Mouse (Mus musculus) gastrocnemius, adult 18-20 months (tissue): ENCODE measurements around the gene Vmn1r86. TPM values are rescaled to one million over a fixed set of nuclear protein-coding genes. Genes with fewer than 3 reads are reported as not detected.
"Not testable (repeated sequence)": the region's sequence is repeated elsewhere in the genome, so short reads cannot be mapped to it uniquely, and the experiment has no call there.

Source experiments
- DNase-seq: peaks from one replicate; pipeline ENCODE4 v3.0.0; 2021; ENCODE audit warnings: low spot score
- long read RNA-seq, 2 experiments: library from polyadenylated mRNA; stranded (forward); transcript quantifications; one replicate each; pipeline ENCODE4 v2.0.0; 2021
- total RNA-seq, 2 experiments: library from RNA; stranded (reverse); gene quantifications; 2 replicates each; pipeline ENCODE4 v1.2.3; 2021

Gene Vmn1r86
- not detected for total RNA-seq
- long read RNA-seq, experiment 1 = 0 reads
- long read RNA-seq, experiment 2 = 0 reads

DNA sequence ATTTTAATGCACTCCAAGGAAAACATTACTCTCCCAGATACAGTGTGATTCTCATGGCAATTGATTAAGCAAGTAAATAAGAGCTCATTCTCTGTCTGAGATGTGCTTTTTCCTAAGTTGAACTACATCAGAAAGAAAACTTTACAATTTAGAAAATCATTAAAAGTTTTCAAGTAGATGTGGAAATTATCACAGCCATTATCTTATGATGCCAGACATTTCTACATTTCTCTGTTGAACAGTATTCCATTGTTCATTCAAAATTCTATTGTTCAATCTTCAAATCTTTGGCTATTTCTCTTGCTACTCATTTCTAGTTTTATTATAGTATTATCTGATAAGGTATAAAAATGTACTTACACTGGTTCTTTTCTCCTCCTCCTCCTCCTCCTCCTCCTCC is at the start of gene Vmn1r86:
Gene Vmn1r86 (minus strand): TSS at position 101 of the 400 bp plus-strand sequence.
- DNase-seq = no peak

DNA sequence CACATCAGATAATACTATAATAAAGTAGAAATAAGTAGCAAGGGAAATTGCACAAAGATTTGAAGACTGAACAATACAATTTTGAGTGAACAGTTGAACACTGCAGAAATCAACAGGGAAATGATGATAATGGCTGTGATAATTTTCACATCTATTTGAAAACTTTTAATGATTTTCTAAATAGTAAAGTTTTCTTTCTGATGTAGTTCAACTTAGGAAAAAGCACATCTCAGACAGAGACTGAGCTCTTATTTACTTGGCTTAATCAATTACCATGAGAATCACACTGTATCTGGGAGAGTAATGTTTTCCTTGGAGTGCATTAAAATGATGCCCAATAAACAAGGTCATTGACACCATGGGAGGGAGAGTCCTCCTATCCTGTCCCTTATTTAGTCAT is 39.6 kb upstream of the Vmn1r86 start, which contains the start of gene Vmn1r88:
Gene Vmn1r88 (plus strand): TSS at position 301 of the 400 bp plus-strand sequence.
- DNase-seq = no peak

DNA sequence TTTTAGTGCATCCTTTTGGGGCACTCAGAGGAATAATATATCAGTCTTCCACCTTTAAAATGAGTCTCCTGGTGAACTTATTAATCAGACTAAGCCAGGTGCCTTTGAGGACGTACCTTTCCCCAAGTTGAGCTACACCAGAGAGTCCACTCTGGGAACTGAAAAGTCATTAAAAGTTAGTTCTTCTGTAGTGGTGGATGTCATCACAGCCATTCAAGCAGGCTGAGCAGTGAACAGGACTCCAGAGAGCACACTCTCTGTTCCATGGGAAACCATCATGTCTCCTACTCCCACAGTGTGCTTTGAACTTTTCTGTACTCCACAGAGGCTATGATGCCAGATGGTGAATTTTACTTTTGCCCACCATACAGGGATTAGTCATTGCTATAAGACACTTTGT is 20.3 kb upstream of the Vmn1r86 start, which contains the start of gene Vmn1r87:
Gene Vmn1r87 (minus strand): TSS at position 101 of the 400 bp plus-strand sequence.
- DNase-seq = no peak

DNA sequence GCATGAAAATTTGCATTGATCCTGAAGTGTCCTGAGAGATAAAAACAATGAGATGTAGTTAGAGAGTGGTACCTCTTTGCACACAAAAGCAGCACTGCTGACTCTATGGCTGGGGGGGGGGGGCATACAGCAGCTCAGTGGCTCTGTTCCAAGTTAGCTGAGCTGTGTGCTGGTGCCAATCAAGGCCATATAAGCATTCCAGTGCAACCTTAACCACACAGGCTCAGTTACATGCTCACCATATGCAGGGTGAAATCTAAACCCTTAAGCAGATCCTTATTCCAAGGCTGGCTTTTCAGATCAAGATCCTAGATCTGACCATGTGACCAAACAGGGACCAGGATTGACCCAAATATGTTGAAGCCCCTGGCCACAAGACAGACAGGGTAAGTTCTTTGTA is 17.6 kb upstream of the Vmn1r86 start:
- DNase-seq = no peak

DNA sequence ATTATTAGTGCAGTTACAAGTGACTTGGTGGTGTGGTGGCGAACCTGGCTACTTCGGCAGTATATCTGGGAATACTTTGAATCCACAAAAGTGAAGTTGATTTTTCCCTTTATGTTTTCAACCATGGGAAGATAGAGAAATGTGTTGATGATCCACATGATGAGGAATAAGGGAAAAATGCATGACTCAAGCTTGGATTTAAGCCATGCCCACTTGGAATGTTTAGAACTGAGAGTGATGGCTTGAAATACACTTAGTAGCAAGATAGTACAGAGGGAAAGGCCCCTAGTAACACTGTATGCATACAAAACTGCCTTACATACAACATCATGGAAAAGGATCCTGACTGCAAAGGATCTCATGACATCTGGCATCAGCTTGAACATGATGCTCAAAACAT is 12.1 kb upstream of the Vmn1r86 start:
- DNase-seq = no peak

DNA sequence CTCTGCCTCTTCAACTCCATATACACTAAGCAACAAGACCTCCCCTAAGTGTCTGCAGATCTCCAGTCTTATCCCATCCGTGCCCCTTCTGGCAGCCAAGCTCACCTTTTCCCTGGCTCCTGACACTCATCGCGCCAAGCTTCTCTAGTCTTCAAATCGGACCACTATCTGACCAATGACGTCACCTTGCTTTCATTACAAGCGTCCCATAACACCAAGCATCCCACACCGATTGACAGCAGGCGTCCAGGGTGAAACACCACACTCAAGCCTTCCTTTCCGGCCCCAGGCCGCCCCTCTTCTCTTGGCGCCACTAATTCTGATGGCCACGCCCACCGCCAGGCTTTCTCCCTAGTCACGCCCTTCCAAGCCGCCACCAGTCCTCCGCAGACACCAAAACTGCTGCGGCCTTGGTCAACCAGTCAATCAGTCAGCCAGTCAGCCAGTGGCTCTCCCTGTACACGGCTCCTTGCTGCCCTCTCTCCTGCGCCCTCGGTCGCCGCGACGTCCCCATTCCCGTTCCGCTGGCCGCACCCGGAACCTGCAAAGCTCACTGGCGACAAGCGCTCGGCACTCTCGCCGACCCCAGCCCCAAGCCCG is 3.9 kb upstream of the Vmn1r86 start:
- not testable (repeated sequence) for DNase-seq

DNA sequence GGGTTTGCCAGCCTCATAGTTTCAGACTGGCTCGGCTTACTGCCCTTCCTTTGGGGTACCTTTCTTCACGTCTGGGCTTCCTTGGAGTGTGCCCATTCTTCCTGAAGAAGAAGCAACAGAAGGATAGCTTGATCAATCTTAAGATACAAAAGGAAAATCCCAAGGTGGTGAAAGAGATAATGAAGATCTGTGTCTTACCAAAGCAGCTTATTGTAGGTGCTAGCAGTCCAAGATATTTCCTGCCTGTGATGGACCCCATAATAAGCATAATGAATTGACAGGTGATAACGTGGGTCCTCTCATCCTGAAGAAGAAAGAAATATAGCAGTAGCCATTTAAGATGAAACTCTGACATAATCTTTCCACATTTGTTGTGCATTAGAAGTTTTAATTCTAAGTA is 24.6 kb downstream of the Vmn1r86 start, which contains the start of gene Vmn1r85:
Gene Vmn1r85 (minus strand): TSS at position 101 of the 400 bp plus-strand sequence.
- DNase-seq = no peak

DNA sequence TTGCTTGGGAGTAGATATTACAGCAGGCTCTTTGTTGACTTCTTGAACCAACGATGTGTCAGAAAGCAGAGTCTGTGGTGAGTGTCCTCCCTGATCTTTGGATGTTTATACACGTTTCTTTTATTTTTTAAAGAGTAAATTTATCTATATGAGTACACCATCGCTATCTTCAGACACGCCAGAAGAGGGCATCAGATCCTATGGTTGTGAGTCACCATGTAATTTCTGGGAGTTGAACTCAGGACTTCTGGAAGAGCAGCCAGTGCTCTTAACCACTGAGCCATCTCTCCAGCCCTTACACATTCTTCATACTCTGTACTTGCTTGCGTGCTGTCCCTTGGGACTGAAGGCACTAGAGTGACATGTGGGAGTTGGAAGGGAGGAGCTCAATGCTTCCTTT is 47.4 kb downstream of the Vmn1r86 start:
- no peak for DNase-seq

DNA sequence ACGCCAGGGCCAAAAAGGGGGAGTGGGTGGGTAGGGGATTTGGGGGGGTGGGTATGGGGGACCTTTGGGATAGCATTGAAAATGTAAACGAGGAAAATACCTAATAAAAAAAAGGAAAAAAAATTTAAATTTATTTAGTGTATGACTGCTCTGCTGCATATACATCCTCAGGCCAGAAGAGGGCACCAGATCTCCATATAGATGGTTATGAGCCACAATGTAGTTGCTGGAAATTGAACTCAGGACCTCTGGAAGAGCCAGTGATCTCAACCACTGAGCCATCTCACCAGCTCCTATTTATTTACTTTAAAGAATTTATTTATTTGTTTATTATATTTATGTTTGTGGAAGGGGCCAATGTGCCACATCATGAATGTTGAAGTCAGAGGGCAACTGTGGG is 56.3 kb downstream of the Vmn1r86 start:
- not testable (repeated sequence) for DNase-seq

DNA sequence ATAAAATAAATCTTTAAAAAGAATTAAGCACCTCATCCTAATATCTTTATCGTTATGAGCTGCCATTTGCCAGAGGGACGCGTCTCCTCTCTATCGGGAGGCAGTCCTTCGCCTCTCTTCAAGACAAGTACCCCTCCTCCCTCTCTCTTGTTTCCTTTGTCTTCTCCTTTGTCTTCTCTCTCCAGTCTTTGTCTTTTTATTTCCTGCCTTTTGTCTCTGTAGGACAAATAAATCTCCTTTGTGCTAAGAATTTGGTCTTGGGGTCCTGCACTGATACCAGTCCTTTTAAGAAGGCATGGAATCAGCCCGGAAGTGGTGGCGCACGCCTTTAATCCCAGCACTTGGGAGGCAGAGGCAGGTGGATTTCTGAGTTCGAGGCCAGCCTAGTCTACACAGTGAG is 60.2 kb downstream of the Vmn1r86 start:
- DNase-seq = no peak

DNA sequence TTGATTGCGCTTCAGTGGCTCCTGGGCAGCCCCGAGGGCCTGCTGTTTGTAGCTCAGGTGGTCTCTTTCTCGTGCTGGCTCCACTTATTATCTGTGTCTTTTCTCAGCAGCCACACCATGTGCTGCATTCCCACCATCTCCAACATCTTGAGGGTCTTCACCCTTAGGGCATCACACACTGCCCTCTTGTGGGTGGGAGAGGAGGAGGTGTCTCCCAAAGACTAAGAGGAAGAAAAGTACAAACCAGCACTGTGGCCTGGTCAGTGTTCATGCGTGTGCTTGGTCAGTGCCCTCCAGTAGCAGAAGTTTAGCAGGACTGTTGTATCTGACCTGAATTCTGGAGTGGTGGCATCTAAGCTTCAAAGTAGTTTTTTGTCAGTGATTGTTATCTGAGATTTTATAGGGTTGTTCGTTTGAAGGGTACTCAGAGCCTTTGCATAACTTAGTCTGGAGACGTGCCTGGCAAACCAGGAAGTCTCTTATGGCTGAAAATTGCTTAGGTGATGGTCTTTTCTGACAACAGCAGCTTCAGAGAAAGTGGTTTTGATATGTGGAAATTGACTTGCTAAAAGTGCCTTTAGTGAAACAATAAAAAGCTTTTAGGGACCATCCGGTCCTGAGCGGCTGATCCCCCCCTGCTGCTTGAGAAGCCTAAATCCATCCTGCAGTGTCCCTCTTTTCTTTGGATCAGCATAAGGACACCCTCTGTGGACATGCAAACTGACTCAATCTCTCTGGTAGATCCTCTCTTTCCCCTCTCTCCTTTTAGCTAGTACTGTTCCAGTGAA is 62.6 kb downstream of the Vmn1r86 start:
- no peak for DNase-seq

DNA sequence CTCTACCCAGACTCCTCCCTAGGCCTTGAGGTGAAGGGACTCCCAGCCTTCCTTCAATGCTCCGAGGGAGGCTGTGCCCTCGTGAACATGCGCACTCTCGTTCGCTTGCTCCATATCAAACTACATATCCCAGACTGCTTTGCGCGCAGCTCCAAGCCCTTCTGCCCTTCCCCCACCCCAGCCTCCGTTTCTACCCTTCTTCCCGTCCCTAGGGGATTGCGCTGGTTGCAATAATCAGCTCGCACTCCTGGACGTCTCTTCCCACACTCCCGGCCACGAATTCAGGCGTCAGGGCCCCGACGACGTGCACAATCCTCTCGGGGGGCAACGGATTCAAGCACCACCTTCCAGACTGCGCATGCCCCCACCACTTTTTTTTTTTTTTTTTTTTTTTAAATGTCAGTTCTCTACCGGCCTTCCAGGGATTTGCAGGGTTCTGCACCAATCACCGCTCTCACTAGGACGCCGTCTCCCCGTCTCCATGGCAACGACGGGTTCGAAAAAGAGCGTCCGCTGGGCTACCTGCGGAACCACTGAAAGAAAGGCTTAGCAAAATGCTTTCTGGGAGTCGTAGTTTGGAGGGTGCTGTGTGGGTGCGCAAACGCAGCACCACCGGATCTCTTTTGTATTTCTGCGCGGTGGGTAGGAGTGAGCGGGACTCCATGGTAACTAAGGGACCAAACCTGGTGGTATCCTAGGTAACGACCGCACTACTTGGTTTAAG is 65.3 kb downstream of the Vmn1r86 start, which contains the start of gene Mzf1:
Gene Mzf1 (minus strand): TSS at position 478 of the 724 bp plus-strand sequence.
- DNase-seq = peak; percentile 94

DNA sequence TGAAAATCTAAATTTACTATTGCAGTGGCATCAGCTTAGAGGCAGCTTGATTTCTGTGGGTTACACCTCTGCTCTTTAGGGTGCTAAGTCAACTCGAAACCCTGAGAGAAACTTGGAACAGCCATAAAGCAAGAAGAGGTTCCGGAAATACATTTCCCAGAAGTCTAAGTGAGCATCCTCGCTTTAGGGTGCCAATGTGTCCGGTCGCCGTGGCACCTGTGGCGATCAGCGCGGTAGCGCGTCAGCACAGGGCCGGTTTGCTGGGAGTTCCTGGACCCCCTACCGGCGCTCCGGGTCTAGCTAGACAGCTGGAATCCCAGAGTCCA is 65.8 kb downstream of the Vmn1r86 start:
- no peak for DNase-seq

DNA sequence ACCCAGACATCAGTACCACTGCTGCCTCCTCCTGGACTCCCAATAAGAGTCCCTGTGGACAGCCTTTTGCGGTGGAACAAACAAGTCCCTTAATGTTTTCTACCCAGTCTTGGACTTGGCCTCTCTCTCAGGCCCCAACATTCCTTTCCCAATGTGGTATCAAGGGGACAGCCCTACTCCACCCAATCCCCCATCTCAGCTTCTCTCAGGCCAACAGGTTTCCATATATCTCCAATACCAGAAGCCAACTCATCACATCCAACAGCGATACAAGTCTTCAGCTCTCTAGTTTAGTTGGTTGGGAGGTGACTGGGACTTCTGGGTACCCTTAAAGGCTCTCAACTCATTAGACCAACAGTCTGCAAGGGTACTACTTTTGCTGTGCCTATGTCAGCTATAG is 66.2 kb downstream of the Vmn1r86 start:
- DNase-seq = no peak

DNA sequence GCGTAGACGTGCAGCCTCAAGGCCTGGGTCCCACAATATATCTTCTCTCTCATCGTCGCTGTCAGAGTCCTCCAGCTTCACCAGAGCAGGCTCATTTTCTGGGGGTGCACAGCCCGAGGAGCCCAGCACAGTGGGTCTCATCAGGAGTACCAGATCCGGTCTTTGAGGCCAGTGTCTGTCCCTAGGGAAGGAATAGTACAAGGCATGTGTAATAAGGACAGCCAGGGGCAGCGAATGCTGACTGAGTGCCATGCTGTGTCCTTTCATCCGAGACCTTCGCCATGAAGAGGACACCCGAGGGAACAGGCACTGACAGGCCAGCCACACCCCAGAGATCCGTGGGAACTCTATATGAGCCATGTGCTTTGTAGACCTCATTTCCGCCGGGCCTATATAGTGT is 66.7 kb downstream of the Vmn1r86 start:
- DNase-seq = no peak

Other genes starting within 250 kb of the Vmn1r86 start
- gene Zfp128, start 238.7 kb downstream of the Vmn1r86 start, total RNA-seq = 1 to 10 TPM; 1.8 to 2.2 TPM
- gene Zscan22, start 222.1 kb downstream of the Vmn1r86 start, total RNA-seq = 1 to 10 TPM; 2.8 to 3.4 TPM
- 100 to 1,000 TPM; 586 to 589 TPM for gene Rps5, start 197.6 kb downstream of the Vmn1r86 start, total RNA-seq
- under 1 TPM; 0.46 to 0.59 TPM for gene Rnf225, start 192.5 kb downstream of the Vmn1r86 start, total RNA-seq
- gene Zfp324, start 154.1 kb downstream of the Vmn1r86 start, total RNA-seq = 1 to 10 TPM; 1.4 to 1.5 TPM
- gene Zfp446, start 142.1 kb downstream of the Vmn1r86 start, total RNA-seq = 1 to 10 TPM; 1.9 to 2.1 TPM
- gene Slc27a5, start 121.7 kb downstream of the Vmn1r86 start, total RNA-seq = under 1 TPM in 1 of 2 experiments, not detected in 1; 0.28 TPM
- gene Trim28, start 120.8 kb downstream of the Vmn1r86 start, total RNA-seq = 10 to 100 TPM; 63.6 to 65.9 TPM
- gene Zbtb45, start 109.9 kb downstream of the Vmn1r86 start, total RNA-seq = 1 to 10 TPM; 3.2 to 4.0 TPM
- 100 to 1,000 TPM in 1 of 2 experiments, 10 to 100 TPM in 1; 95.4 to 103 TPM for gene Chmp2a, start 85.1 kb downstream of the Vmn1r86 start, total RNA-seq
- 100 to 1,000 TPM; 148 to 149 TPM for gene Ube2m, start 81.6 kb downstream of the Vmn1r86 start, total RNA-seq
- gene Mzf1, start 65.2 kb downstream of the Vmn1r86 start, total RNA-seq = under 1 TPM; 0.62 to 0.71 TPM
- not detected for gene Vmn1r85, start 24.7 kb downstream of the Vmn1r86 start, total RNA-seq
- gene Vmn1r87, start 20.2 kb upstream of the Vmn1r86 start, total RNA-seq = not detected
- under 1 TPM; 0.05 to 0.09 TPM for gene Vmn1r88, start 39.7 kb upstream of the Vmn1r86 start, total RNA-seq
- gene Vmn1r89, start 93.1 kb upstream of the Vmn1r86 start, total RNA-seq = not detected
- gene Lig1, start 157.4 kb upstream of the Vmn1r86 start, total RNA-seq = 1 to 10 TPM in 1 of 2 experiments, under 1 TPM in 1; 0.91 to 1.4 TPM
- 10 to 100 TPM; 13.6 to 14.7 TPM for gene Zswim9, start 158.8 kb upstream of the Vmn1r86 start, total RNA-seq
- not detected for gene Pla2g4c, start 204.7 kb upstream of the Vmn1r86 start, total RNA-seq